Mouse (Mus musculus): ENCODE results near the gene Gabrr2.

DNA sequence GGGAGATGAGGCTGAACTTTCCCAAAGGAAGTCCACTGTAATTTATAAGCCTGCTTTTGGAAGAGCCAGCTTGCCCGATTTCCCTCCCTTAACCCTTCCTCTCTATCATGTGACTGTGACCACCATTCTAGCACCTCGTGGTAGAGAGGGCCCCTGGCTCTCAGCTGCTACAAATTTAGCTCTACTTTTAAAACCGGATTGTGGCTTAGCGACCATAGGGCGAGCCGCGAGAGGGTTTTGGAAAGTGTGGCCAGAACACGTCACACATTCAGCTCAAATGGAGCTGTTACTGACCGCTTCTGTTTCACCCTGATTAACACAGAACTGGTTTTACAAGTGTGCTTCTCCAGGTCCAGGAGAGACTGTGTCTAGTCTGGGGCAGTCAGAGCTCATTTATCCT lies 48.6 kb downstream of the Gabrr2 start:
- TF ChIP-seq EP300 (IDR thresholded peaks at IDR 0.05; ENCODE audit: insufficient read depth, low read depth, low read length) (no peak), CTCF (IDR thresholded peaks at IDR 0.05; ENCODE audit: low read depth, low read length) (no peak)

All from ES-Bruce4 (cell line).